Mouse (Mus musculus) embryonic facial prominence, embryonic 11.5 days (tissue): Measurements from ENCODE around the gene Ttc4. TPM values are rescaled to one million over a fixed set of nuclear protein-coding genes. Genes with fewer than 3 reads are reported as not detected.
A peak's percentile ranks its signal among the peaks of the same experiment; 100 is the strongest.

ENCODE experiments used
- ATAC-seq: fragments of 200-750 bp; cut with Nextera tagmentation; replicated peaks from 2 replicates; pipeline ENCODE4 v1.8.0; 2017; ENCODE audit warnings: low read depth; ENCODE audit not compliant: insufficient number of reproducible peaks, low FRiP score, low TSS enrichment
- DNase-seq: peaks from one replicate; pipeline ENCODE4 v3.0.0-alpha.2; 2015; ENCODE audit warnings: low spot score
- H3K27ac ChIP-seq: fragments of 300-500 bp; sonication (generic); replicated peaks from 2 replicates; pipeline ENCODE4 v1.5.1; 2014; ENCODE audit warnings: mild to moderate bottlenecking, low read depth, low read length, control low read depth
- H3K27me3 ChIP-seq: fragments of 300-500 bp; sonication (generic); 2 replicates; pipeline ENCODE4 v1.6.1; 2014; ENCODE audit warnings: mild to moderate bottlenecking, low read length, moderate library complexity, mixed read lengths; ENCODE audit not compliant: control insufficient read depth, insufficient read depth
- H3K36me3 ChIP-seq: fragments of 300-500 bp; sonication (generic); replicated peaks from 2 replicates; pipeline ENCODE4 v1.6.1; 2014; ENCODE audit warnings: low read depth, mild to moderate bottlenecking, low read length, moderate library complexity, mixed read lengths; ENCODE audit not compliant: control insufficient read depth, insufficient read depth
- H3K4me1 ChIP-seq: fragments of 300-500 bp; sonication (generic); 2 replicates; pipeline ENCODE4 v1.6.1; 2014; ENCODE audit warnings: low read length, mixed read lengths; ENCODE audit not compliant: control insufficient read depth, insufficient read depth
- H3K4me2 ChIP-seq: fragments of 300-500 bp; sonication (generic); 2 replicates; pipeline ENCODE4 v1.6.1; 2014; ENCODE audit warnings: low read depth, mild to moderate bottlenecking, control low read depth, low read length, moderate library complexity
- H3K4me3 ChIP-seq: fragments of 300-500 bp; sonication (generic); 2 replicates; pipeline ENCODE4 v1.5.1; 2014; ENCODE audit warnings: low read depth, low read length, control low read depth
- H3K9ac ChIP-seq: fragments of 300-500 bp; sonication (generic); replicated peaks from 2 replicates; pipeline ENCODE4 v1.6.1; 2014; ENCODE audit warnings: mild to moderate bottlenecking, control low read depth, low read length
- H3K9me3 ChIP-seq: fragments of 300-500 bp; sonication (generic); replicated peaks from 2 replicates; pipeline ENCODE4 v1.6.1; 2016; ENCODE audit warnings: mild to moderate bottlenecking, low read length, inconsistent platforms, mixed read lengths; ENCODE audit not compliant: control insufficient read depth
- WGBS: fragments of 180-500 bp; shearing (Covaris S2); extraction: QIAGEN DNeasy Blood & Tissue Kit; methylation state at CpG from one replicate; pipeline ENCODE4 v1.1.7; 2014; 5-methylcytosine and 5-hydroxymethylcytosine counted together
- polyA plus RNA-seq: library from polyadenylated mRNA; unstranded; fragments of >200 nt; fragmentation: Nextera tagmentation; extraction: Ambion mirVana; gene quantifications from 2 replicates; pipeline ENCODE4 v1.2.1, GENCODE M21; 2014

Gene Ttc4
- polyA plus RNA-seq, 1 experiment from 2014 or later = 97.2 TPM

- Histone ChIP-seq H3K4me1 (no peaks in the 10 kb centered on the region; the same call in 1 of the 2 replicates), H3K9me3 (no peaks in the 10 kb centered on the region), H3K27me3 (no peaks in the 10 kb centered on the region), H3K4me3 (no peak overlapping the region), H3K4me2 (no peak overlapping the region), H3K9ac (no peak overlapping the region), H3K36me3 (no peaks in the 10 kb centered on the region), H3K27ac (no peak overlapping the region)
- DNase-seq = peak; percentile 66
- no peak for ATAC-seq
- WGBS = 36% methylated on average over 4 of the region's 4 CpGs
Observed at GRCm38 (mm10) chr4:106700798-106701197, 22.1 kb upstream of the Ttc4 start.

GRCm38 (mm10) chr4:106699989-106700388 is 21.2 kb upstream of the Ttc4 start:
- no peaks in the 10 kb centered on the region; the same call in 1 of the 2 replicates for H3K4me1 ChIP-seq
- DNase-seq (peak; percentile 81), ATAC-seq (peak; percentile 42)
- H3K9ac ChIP-seq = no peak overlapping the region
- H3K4me2 ChIP-seq = no peak overlapping the region
- no peaks in the 10 kb centered on the region for H3K27me3 ChIP-seq
- 17% methylated on average over 9 of the region's 9 CpGs for WGBS
- no peaks in the 10 kb centered on the region for H3K36me3 ChIP-seq
- H3K4me3 ChIP-seq = no peak overlapping the region
- no peaks in the 10 kb centered on the region for H3K9me3 ChIP-seq
- H3K27ac ChIP-seq = no peak overlapping the region

GRCm38 (mm10) chr4:106693841-106694430 is 15.2 kb upstream of the Ttc4 start:
- DNase-seq (no peak), ATAC-seq (no peak)
- no peak overlapping the region for H3K4me2 ChIP-seq
- no peak overlapping the region for H3K27ac ChIP-seq
- no peaks in the 10 kb centered on the region for H3K4me1 ChIP-seq
- H3K36me3 ChIP-seq = no peaks in the 10 kb centered on the region
- no peaks in the 10 kb centered on the region for H3K27me3 ChIP-seq
- H3K9ac ChIP-seq = no peak overlapping the region
- H3K9me3 ChIP-seq = no peaks in the 10 kb centered on the region
- H3K4me3 ChIP-seq = no peak overlapping the region
- WGBS = 81% methylated on average over 15 of the region's 15 CpGs

GRCm38 (mm10) chr4:106688636-106689296 is 10.0 kb upstream of the Ttc4 start:
- Histone ChIP-seq H3K9me3 (no peaks in the 10 kb centered on the region), H3K9ac (no peak overlapping the region), H3K27me3 (no peaks in the 10 kb centered on the region), H3K36me3 (no peaks in the 10 kb centered on the region), H3K4me1 (no peaks in the 10 kb centered on the region), H3K4me2 (no peak overlapping the region), H3K27ac (no peak overlapping the region), H3K4me3 (no peak overlapping the region)
- WGBS = 45% methylated on average over 3 of the region's 3 CpGs
- ATAC-seq = no peak
- DNase-seq = no peak

- H3K27ac ChIP-seq = no peak overlapping the region
- ATAC-seq (no peak), DNase-seq (no peak)
- no peaks in the 10 kb centered on the region for H3K4me1 ChIP-seq
- no peaks in the 10 kb centered on the region for H3K9me3 ChIP-seq
- no peaks in the 10 kb centered on the region for H3K27me3 ChIP-seq
- WGBS = 62% methylated on average over 2 of the region's 2 CpGs
- no peak overlapping the region for H3K4me3 ChIP-seq
- no peak overlapping the region for H3K4me2 ChIP-seq
- H3K36me3 ChIP-seq = peaks cover 2% of the 10 kb centered on the region; the same call in 1 of the 2 replicates
- no peak overlapping the region for H3K9ac ChIP-seq
Observed at GRCm38 (mm10) chr4:106680955-106681354, 2.2 kb upstream of the Ttc4 start.

- no peak overlapping the region for H3K27ac ChIP-seq
- H3K4me2 ChIP-seq = no peak overlapping the region
- peak; percentile 56; the same call in 1 of the 2 replicates for ATAC-seq
Observed at GRCm38 (mm10) chr4:106679152-106679551, 408 bp upstream of the Ttc4 start.

GRCm38 (mm10) chr4:106676749-106677148 is 2.0 kb downstream of the Ttc4 start:
- no peak overlapping the region for H3K4me3 ChIP-seq
- H3K27me3 ChIP-seq = no peaks in the 10 kb centered on the region
- DNase-seq = no peak
- no peaks in the 10 kb centered on the region for H3K4me1 ChIP-seq
- no peak overlapping the region for H3K9ac ChIP-seq
- no peaks in the 10 kb centered on the region for H3K9me3 ChIP-seq
- H3K4me2 ChIP-seq = no peak overlapping the region
- no peak overlapping the region for H3K27ac ChIP-seq
- H3K36me3 ChIP-seq = peaks cover 2% of the 10 kb centered on the region; the same call in 1 of the 2 replicates
- 92% methylated on average over 5 of the region's 5 CpGs for WGBS
- no peak for ATAC-seq

More at GRCm38 (mm10) chr4:106679152-106679551, 408 bp upstream of the Ttc4 start:
- Histone ChIP-seq H3K4me3 (peak overlapping the region; percentile 88; the same call in 1 of the 2 replicates), H3K27me3 (no peaks in the 10 kb centered on the region), H3K9ac (no peak overlapping the region), H3K4me1 (no peaks in the 10 kb centered on the region), H3K36me3 (peaks cover 2% of the 10 kb centered on the region; the same call in 1 of the 2 replicates), H3K9me3 (no peaks in the 10 kb centered on the region)
- WGBS = 46% methylated on average over 3 of the region's 3 CpGs
- DNase-seq = no peak

- 98% methylated on average over 2 of the region's 2 CpGs for WGBS
- H3K27me3 ChIP-seq = no peaks in the 10 kb centered on the region
- peaks cover 31% of the 10 kb centered on the region for H3K36me3 ChIP-seq
- DNase-seq = no peak
- no peaks in the 10 kb centered on the region for H3K9me3 ChIP-seq
- ATAC-seq = no peak
- H3K9ac ChIP-seq = no peak overlapping the region
- H3K4me3 ChIP-seq = no peak overlapping the region
- no peak overlapping the region for H3K27ac ChIP-seq
- no peak overlapping the region for H3K4me2 ChIP-seq
- H3K4me1 ChIP-seq = no peaks in the 10 kb centered on the region
Observed at GRCm38 (mm10) chr4:106666546-106666945, 12.2 kb downstream of the Ttc4 start.
